Mouse (Mus musculus): Measurements from ENCODE around the gene Eomes. TPM values are rescaled to one million over a fixed set of nuclear protein-coding genes. Genes with fewer than 3 reads are reported as not detected.

Gene Eomes
- polyA plus RNA-seq (2015; fragmentation: Nextera tagmentation; extraction: Ambion mirVana): 0.08 and 0.18 TPM in 2 replicates

DNA sequence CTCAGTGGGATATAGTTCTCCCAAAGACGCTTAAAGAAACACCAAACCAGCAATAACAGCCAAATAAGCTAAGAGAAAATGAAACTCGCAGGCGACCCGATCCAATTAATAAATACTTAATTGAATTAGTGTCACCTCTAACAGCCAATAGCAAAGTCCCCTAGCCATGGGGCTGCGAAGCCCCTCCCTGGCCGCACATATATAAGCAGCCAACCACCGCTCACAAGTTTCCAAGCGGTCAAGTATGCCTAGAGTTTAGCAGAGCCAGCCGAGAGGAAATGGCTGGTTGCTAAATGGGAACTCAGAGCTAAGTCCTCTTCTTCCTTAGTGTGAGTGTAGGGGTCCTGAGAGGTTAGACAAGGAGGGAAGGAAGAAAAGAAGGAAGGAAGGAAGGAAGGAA, at the start of gene Eomes:
Gene Eomes, plus strand, starts transcription at position 252 of the 400 bp plus-strand sequence.
- no peak for ATAC-seq (replicated peaks; ENCODE audit: insufficient number of reproducible peaks, insufficient read depth, low FRiP score, low read depth)
- Histone ChIP-seq H3K36me3 (no peaks in the 10 kb centered on the region), H3K27me3 (peaks cover 86% of the 10 kb centered on the region), H3K9ac (no peak within 1 kb of the TSS), H3K4me3 (peak within 1 kb of the TSS; percentile 56), H3K4me1 (replicated peaks) (peaks cover 34% of the 10 kb centered on the region), H3K4me2 (peak within 1 kb of the TSS; percentile 88), H3K9me3 (replicated peaks) (no peaks in the 10 kb centered on the region), H3K27ac (no peak within 1 kb of the TSS)
- WGBS: 1% methylated on average over 9 of the region's 9 CpGs

DNA sequence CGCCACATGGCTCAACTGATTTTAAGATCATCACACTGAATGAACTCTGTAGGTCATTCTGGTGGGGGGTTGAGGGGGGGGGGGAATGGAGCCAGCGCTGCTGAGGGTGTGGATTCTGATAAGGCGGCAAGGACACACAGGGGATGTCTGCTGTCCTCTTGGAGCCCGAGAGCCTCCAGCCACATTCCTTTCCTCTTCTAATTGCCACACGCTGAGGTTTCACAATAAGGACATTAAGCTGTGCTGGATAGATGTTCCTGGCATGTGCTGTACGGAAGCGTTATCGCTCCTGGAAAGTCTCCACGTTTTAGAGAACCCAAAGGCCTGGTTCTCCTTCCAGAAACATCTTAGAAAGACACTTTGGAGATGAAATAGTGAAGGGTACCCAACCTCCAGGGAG, 33.2 kb upstream of the Eomes start:
- no peaks in the 10 kb centered on the region for H3K27me3 ChIP-seq
- no peaks in the 10 kb centered on the region for H3K9me3 ChIP-seq (replicated peaks)
- no peak overlapping the region for H3K9ac ChIP-seq
- H3K4me2 ChIP-seq: peak overlapping the region; percentile 35
- H3K4me1 ChIP-seq (replicated peaks): peaks cover 8% of the 10 kb centered on the region
- WGBS: 13% methylated on average over 9 of the region's 9 CpGs
- H3K4me3 ChIP-seq: no peak overlapping the region
- ATAC-seq (replicated peaks; ENCODE audit: insufficient number of reproducible peaks, insufficient read depth, low FRiP score, low read depth): 0 out of 2 replicates have a peak, but pooled peaks have one; percentile 14
- H3K36me3 ChIP-seq: no peaks in the 10 kb centered on the region
- no peak overlapping the region for H3K27ac ChIP-seq

DNA sequence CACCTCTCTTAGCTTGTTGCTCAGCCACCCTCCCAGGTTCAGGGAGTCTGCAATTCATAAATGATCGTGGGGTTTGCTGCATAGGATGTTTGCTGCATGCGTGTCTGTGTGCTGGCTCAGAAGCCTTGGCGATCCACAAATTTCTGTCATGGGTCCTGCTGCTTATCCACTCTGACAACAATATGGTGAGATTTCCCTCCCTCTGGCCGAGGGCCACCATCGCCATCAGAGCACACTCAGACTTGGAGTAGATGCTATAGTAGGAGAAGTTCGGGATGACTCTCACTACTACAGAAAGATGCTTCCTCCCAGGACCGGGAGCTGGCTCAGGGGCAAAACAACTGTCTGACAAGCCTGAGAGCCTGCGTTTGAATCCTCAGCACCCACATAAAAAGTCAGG, 28.7 kb upstream of the Eomes start:
- Histone ChIP-seq H3K9me3 (replicated peaks) (no peaks in the 10 kb centered on the region), H3K27ac (no peak overlapping the region), H3K4me3 (no peak overlapping the region), H3K4me1 (replicated peaks) (peaks cover 10% of the 10 kb centered on the region), H3K36me3 (no peaks in the 10 kb centered on the region), H3K4me2 (no peak overlapping the region), H3K27me3 (no peaks in the 10 kb centered on the region), H3K9ac (no peak overlapping the region)
- WGBS: 64% methylated on average over 8 of the region's 8 CpGs
- ATAC-seq (replicated peaks; ENCODE audit: insufficient number of reproducible peaks, insufficient read depth, low FRiP score, low read depth): no peak

DNA sequence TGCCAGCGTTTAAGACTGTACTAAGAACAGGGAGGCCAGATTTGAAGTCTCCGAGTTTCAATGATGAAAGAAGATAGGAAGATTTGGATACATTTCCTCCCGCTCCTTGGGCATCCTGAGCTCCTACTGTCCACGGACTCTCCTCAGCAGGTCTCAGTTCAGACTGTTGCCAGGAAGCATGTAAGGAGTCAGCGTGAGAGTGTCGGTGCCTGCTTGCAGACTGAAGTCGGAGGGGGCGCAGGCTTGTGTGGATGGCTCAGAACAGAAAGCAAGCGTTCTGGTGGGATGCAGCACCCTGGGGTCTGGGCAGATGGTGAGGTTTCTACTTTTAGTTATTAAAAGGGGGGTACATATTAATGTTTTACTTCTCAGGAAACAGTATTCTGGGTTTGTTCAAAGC, 24.6 kb upstream of the Eomes start:
- no peak overlapping the region for H3K27ac ChIP-seq
- peak overlapping the region; percentile 38; the same call in 1 of the 2 replicates for H3K9ac ChIP-seq
- H3K27me3 ChIP-seq: peaks cover 16% of the 10 kb centered on the region; the same call in 1 of the 2 replicates
- WGBS: 27% methylated on average over 9 of the region's 9 CpGs
- H3K4me3 ChIP-seq: peak overlapping the region; percentile 46
- H3K4me1 ChIP-seq (replicated peaks): 0 out of 2 replicates have a peak, but pooled peaks cover 2% of the 10 kb centered on the region
- H3K9me3 ChIP-seq (replicated peaks): no peaks in the 10 kb centered on the region
- ATAC-seq (replicated peaks; ENCODE audit: insufficient number of reproducible peaks, insufficient read depth, low FRiP score, low read depth): no peak
- peak overlapping the region; percentile 60 for H3K4me2 ChIP-seq
- H3K36me3 ChIP-seq: no peaks in the 10 kb centered on the region

DNA sequence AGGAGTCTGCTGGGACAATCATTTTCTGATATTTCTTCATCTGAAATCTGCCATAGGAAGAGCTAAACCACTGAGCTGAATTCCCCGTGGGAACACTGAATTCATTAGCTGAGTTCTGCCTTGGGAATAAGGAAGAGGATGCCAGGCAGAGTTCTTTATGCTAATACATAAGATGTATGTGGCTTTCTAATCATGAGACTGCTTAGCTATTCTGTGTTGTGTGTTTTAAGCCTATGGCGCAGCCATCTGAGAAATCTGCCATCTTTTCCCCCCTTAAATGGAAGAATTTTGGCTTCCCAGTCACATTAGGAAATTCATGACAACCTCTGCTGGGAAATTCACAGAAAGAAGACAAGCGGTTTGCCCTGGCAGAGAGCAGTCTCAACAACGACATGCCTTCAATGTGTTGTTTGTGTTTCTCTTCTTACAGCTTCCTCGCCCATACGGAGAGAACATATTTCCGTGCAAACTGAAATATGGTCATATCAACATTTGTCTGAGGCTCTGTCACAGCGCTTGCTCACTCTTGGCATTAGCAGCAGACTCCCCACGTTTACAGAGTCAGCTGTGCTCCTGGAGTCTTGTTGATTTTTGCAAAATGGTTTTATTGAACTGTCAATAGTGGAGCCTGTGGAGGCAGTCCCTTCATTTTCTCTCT, 22.7 kb upstream of the Eomes start:
- peaks cover 19% of the 10 kb centered on the region; the same call in 1 of the 2 replicates for H3K27me3 ChIP-seq
- no peak overlapping the region for H3K4me2 ChIP-seq
- no peak overlapping the region for H3K4me3 ChIP-seq
- 0 out of 2 replicates have a peak, but pooled peaks cover 2% of the 10 kb centered on the region for H3K4me1 ChIP-seq (replicated peaks)
- no peak overlapping the region for H3K9ac ChIP-seq
- H3K36me3 ChIP-seq: no peaks in the 10 kb centered on the region
- no peak overlapping the region for H3K27ac ChIP-seq
- ATAC-seq (replicated peaks; ENCODE audit: insufficient number of reproducible peaks, insufficient read depth, low FRiP score, low read depth): no peak
- no peaks in the 10 kb centered on the region for H3K9me3 ChIP-seq (replicated peaks)
- WGBS: 62% methylated on average over 9 of the region's 9 CpGs

DNA sequence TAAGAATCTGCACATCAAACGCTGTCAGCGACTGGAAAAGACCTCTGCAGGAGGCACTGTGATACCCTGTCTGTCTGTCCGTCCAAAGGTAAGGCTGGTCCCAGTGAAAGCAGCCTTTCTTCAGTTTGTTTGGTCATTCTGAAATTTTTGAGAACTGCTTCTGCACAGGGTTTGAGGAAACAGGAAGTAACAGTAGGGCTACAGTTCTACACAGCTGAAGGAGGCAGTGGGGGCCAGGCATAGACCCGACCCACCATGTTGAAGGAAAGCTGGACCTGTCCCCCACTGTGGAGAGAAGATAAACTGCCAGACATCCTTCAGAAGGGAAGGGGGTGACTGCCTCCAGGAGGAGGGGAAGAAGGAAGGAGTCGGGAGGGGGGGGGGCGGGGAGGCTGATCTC, 21.6 kb upstream of the Eomes start:
- no peaks in the 10 kb centered on the region for H3K36me3 ChIP-seq
- H3K4me2 ChIP-seq: no peak overlapping the region
- H3K27me3 ChIP-seq: peaks cover 19% of the 10 kb centered on the region; the same call in 1 of the 2 replicates
- H3K9me3 ChIP-seq (replicated peaks): no peaks in the 10 kb centered on the region
- 0 out of 2 replicates have a peak, but pooled peaks cover 2% of the 10 kb centered on the region for H3K4me1 ChIP-seq (replicated peaks)
- no peak for ATAC-seq (replicated peaks; ENCODE audit: insufficient number of reproducible peaks, insufficient read depth, low FRiP score, low read depth)
- WGBS: 32% methylated on average over 6 of the region's 6 CpGs
- no peak overlapping the region for H3K9ac ChIP-seq
- no peak overlapping the region for H3K27ac ChIP-seq
- H3K4me3 ChIP-seq: no peak overlapping the region

DNA sequence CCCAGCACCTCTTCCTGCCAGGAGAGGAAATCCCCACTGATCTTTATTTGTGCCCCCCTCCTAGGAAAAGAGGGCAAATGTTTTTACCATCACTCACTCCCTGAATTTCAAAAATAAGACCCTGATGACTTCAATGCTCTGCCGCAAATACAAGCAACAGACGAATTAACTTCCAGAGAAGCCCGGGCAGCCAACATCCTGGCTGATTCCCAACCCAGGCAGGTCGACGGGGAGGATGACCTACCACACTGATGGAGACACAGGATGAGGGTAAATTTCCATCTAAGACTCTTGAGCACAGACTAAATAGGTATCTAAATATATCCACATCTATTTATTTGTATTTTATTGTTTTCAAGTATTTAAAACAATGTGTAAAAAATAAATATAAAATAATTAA, 20.0 kb upstream of the Eomes start:
- Histone ChIP-seq H3K4me1 (replicated peaks) (0 out of 2 replicates have a peak, but pooled peaks cover 2% of the 10 kb centered on the region), H3K4me2 (no peak overlapping the region), H3K9me3 (replicated peaks) (no peaks in the 10 kb centered on the region), H3K9ac (no peak overlapping the region), H3K36me3 (no peaks in the 10 kb centered on the region), H3K27me3 (peaks cover 19% of the 10 kb centered on the region; the same call in 1 of the 2 replicates), H3K27ac (no peak overlapping the region), H3K4me3 (no peak overlapping the region)
- 6% methylated on average over 5 of the region's 5 CpGs for WGBS
- ATAC-seq (replicated peaks; ENCODE audit: insufficient number of reproducible peaks, insufficient read depth, low FRiP score, low read depth): no peak

DNA sequence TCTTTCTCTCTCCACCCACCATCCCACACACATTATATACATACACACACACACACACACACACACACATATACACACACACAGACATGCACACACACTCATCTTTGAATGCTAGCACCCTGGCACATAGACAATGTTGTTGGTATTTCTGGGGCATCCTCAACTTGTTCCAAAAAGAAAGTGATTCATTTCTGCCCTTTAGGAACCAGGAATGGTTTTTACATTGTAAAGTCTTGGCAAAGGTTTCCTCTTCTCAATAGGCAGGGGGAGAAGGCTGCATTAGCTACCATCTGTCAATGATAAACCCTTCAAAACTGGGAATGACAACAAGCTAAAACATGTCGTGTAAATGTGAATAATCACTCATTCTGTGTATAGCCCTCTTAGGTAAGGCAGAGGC, 14.0 kb upstream of the Eomes start:
- Histone ChIP-seq H3K4me1 (replicated peaks) (no peaks in the 10 kb centered on the region), H3K9ac (no peak overlapping the region), H3K36me3 (no peaks in the 10 kb centered on the region), H3K27me3 (peaks cover 32% of the 10 kb centered on the region), H3K9me3 (replicated peaks) (no peaks in the 10 kb centered on the region), H3K4me3 (no peak overlapping the region), H3K4me2 (no peak overlapping the region), H3K27ac (no peak overlapping the region)
- no peak for ATAC-seq (replicated peaks; ENCODE audit: insufficient number of reproducible peaks, insufficient read depth, low FRiP score, low read depth)
- 61% methylated on average over 1 of the region's 1 CpGs for WGBS

DNA sequence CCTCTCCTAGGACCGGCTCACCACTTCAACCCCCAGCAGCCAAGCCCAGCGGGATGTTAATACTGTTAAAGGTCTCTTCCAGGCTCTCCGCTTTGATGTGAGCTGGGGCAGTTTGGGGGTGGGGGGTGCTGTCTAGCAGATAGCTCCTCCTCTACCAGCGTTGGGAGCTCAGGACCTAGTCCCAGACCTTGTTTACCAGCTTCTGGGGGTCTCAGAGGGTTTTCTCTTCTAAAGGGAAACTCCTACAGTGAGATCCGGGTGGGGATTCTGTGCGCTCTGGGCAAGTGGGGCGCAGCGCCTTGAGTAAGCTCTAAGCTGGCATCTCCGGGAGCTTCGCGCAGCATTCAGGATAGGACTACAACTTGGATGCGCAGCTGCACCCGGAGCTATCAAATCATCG, 9.7 kb upstream of the Eomes start:
- H3K4me1 ChIP-seq (replicated peaks): 0 out of 2 replicates have a peak, but pooled peaks cover 5% of the 10 kb centered on the region
- no peaks in the 10 kb centered on the region for H3K9me3 ChIP-seq (replicated peaks)
- no peak for ATAC-seq (replicated peaks; ENCODE audit: insufficient number of reproducible peaks, insufficient read depth, low FRiP score, low read depth)
- H3K4me3 ChIP-seq: no peak overlapping the region
- 6% methylated on average over 14 of the region's 14 CpGs for WGBS
- H3K9ac ChIP-seq: no peak overlapping the region
- peaks cover 70% of the 10 kb centered on the region for H3K27me3 ChIP-seq
- no peak overlapping the region for H3K4me2 ChIP-seq
- no peaks in the 10 kb centered on the region for H3K36me3 ChIP-seq
- H3K27ac ChIP-seq: no peak overlapping the region

DNA sequence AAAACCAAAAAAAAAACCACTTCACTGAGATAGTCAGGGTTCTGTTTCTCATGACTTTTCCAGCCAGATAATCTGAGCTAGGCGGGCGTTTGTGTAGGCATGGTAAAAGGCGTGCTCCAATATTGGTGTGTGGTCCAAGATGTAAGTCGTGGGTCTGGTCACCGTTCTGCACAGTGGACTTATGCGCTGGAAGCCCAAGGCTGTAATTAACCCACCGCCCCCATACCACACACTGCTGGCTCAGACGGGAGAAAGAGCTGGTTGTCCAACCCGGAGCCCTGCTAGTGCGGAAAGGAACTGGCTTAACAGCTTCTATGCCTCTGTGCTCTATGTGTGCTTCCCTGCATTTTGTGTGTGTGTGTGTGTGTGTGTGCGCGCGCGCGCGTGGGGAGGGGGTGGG, 8.7 kb upstream of the Eomes start:
- ATAC-seq (replicated peaks; ENCODE audit: insufficient number of reproducible peaks, insufficient read depth, low FRiP score, low read depth): no peak
- WGBS: 8% methylated on average over 16 of the region's 16 CpGs
- 0 out of 2 replicates have a peak overlapping the region, but pooled peaks have one; percentile 3 for H3K4me2 ChIP-seq
- H3K27me3 ChIP-seq: peaks cover 69% of the 10 kb centered on the region
- no peaks in the 10 kb centered on the region for H3K36me3 ChIP-seq
- H3K9ac ChIP-seq: no peak overlapping the region
- H3K4me3 ChIP-seq: no peak overlapping the region
- H3K27ac ChIP-seq: no peak overlapping the region
- H3K9me3 ChIP-seq (replicated peaks): no peaks in the 10 kb centered on the region
- 0 out of 2 replicates have a peak, but pooled peaks cover 5% of the 10 kb centered on the region for H3K4me1 ChIP-seq (replicated peaks)

DNA sequence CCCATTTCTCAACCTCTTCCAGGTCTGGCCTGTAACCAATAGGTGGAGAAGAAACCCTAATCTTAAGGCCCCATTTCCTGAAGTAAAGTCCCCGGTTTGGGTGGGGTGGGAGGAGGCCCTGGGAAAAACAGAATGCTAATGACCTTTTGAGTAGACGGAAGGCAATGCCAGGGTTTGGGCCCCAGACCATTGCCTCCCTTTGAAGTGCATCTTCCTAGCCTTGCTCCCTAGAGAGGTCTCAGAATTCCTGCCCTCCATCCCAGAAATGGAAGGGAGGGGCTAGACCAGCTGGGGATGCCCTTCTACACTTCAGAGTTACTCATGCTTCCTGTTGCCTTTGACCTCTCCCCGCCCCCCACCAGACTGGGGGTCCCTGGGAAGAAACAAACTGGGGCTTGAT, 6.7 kb upstream of the Eomes start:
- peaks cover 5% of the 10 kb centered on the region for H3K4me1 ChIP-seq (replicated peaks)
- H3K9ac ChIP-seq: no peak overlapping the region
- no peak for ATAC-seq (replicated peaks; ENCODE audit: insufficient number of reproducible peaks, insufficient read depth, low FRiP score, low read depth)
- no peak overlapping the region for H3K4me2 ChIP-seq
- H3K27me3 ChIP-seq: peaks cover 82% of the 10 kb centered on the region
- H3K4me3 ChIP-seq: no peak overlapping the region
- WGBS: 16% methylated on average over 3 of the region's 3 CpGs
- no peak overlapping the region for H3K27ac ChIP-seq
- H3K9me3 ChIP-seq (replicated peaks): no peaks in the 10 kb centered on the region
- no peaks in the 10 kb centered on the region for H3K36me3 ChIP-seq
